Mouse (Mus musculus) lung, embryonic 15.5 days (tissue): ENCODE measurements around the gene Gtpbp1. TPM values are rescaled to one million over a fixed set of nuclear protein-coding genes. Genes with fewer than 3 reads are reported as not detected.

Experiments used
- ATAC-seq: fragments of 200-750 bp; cut with Nextera tagmentation; 2 replicates; pipeline ENCODE4 v1.8.0; 2017; ENCODE audit warnings: moderate number of reproducible peaks, borderline replicate concordance; ENCODE audit not compliant: low FRiP score, low TSS enrichment; ENCODE audit errors: extremely low read depth
- H3K27ac ChIP-seq: fragments of 300-500 bp; sonication (generic); 2 replicates; pipeline ENCODE4 v1.5.1; 2015; ENCODE audit warnings: moderate library complexity, mild to moderate bottlenecking, inconsistent platforms
- H3K27me3 ChIP-seq: fragments of 300-500 bp; sonication (generic); 2 replicates; pipeline ENCODE4 v1.6.1; 2015; ENCODE audit warnings: inconsistent platforms
- H3K36me3 ChIP-seq: fragments of 300-500 bp; sonication (generic); 2 replicates; pipeline ENCODE4 v1.6.1; 2015; ENCODE audit warnings: inconsistent platforms
- H3K4me1 ChIP-seq: fragments of 300-500 bp; sonication (generic); 2 replicates; pipeline ENCODE4 v1.6.1; 2015; ENCODE audit warnings: inconsistent platforms
- H3K4me2 ChIP-seq: fragments of 300-500 bp; sonication (generic); 2 replicates; pipeline ENCODE4 v1.6.1; 2015; ENCODE audit warnings: inconsistent platforms, mild to moderate bottlenecking, moderate library complexity
- H3K4me3 ChIP-seq: fragments of 300-500 bp; sonication (generic); 2 replicates; pipeline ENCODE4 v1.5.1; 2015; ENCODE audit warnings: mild to moderate bottlenecking, inconsistent platforms
- H3K9ac ChIP-seq: fragments of 300-500 bp; sonication (generic); 2 replicates; pipeline ENCODE4 v1.6.1; 2015; ENCODE audit warnings: inconsistent platforms
- H3K9me3 ChIP-seq: fragments of 300-500 bp; sonication (generic); 2 replicates; pipeline ENCODE4 v1.6.1; 2016; ENCODE audit warnings: inconsistent platforms
- WGBS: fragments of 180-500 bp; shearing (Covaris S2); methylation state at CpG from one replicate; pipeline ENCODE4 v1.1.7; 2015; 5-methylcytosine and 5-hydroxymethylcytosine counted together
- polyA plus RNA-seq: library from polyadenylated mRNA; unstranded; fragments of >200 nt; fragmentation: Nextera tagmentation; extraction: Ambion mirVana; gene quantifications from 2 replicates; pipeline ENCODE4 v1.2.1, GENCODE M21; 2015

Gtpbp1 gene
- polyA plus RNA-seq, 1 experiment from 2014 or later, result 34.4 TPM

- H3K4me1 ChIP-seq, result no peaks in the 10 kb centered on the region
- H3K4me2 ChIP-seq, result no peak overlapping the region
- no peaks in the 10 kb centered on the region for H3K9me3 ChIP-seq
- ATAC-seq, result no peak
- no peaks in the 10 kb centered on the region for H3K27me3 ChIP-seq
- no peak overlapping the region for H3K9ac ChIP-seq
- peaks cover 86% of the 10 kb centered on the region for H3K36me3 ChIP-seq
- no peak overlapping the region for H3K27ac ChIP-seq
- WGBS, result 84% methylated on average over 7 of the region's 7 CpGs
- H3K4me3 ChIP-seq, result no peak overlapping the region
Observed at GRCm38 (mm10) chr15:79731554-79731953, 40.9 kb downstream of the Gtpbp1 start.

GRCm38 (mm10) chr15:79733192-79733591 lies 42.5 kb downstream of the Gtpbp1 start:
- Histone ChIP-seq H3K4me3 (no peak overlapping the region), H3K9me3 (no peaks in the 10 kb centered on the region), H3K27me3 (no peaks in the 10 kb centered on the region), H3K4me2 (no peak overlapping the region), H3K4me1 (no peaks in the 10 kb centered on the region), H3K9ac (no peak overlapping the region), H3K36me3 (peaks cover 86% of the 10 kb centered on the region), H3K27ac (no peak overlapping the region)
- 95% methylated on average over 8 of the region's 8 CpGs for WGBS
- ATAC-seq, result no peak

- Histone ChIP-seq H3K4me1 (no peaks in the 10 kb centered on the region), H3K9me3 (no peaks in the 10 kb centered on the region), H3K4me2 (no peak overlapping the region), H3K36me3 (peaks cover 86% of the 10 kb centered on the region), H3K27me3 (no peaks in the 10 kb centered on the region), H3K4me3 (no peak overlapping the region), H3K27ac (no peak overlapping the region), H3K9ac (no peak overlapping the region)
- no peak for ATAC-seq
- 61% methylated on average over 4 of the region's 4 CpGs for WGBS
Observed at GRCm38 (mm10) chr15:79733640-79734039, 43.0 kb downstream of the Gtpbp1 start.

GRCm38 (mm10) chr15:79734311-79734710 lies 43.7 kb downstream of the Gtpbp1 start:
- Histone ChIP-seq H3K4me2 (no peak overlapping the region), H3K4me3 (no peak overlapping the region), H3K27ac (no peak overlapping the region), H3K4me1 (peaks cover 4% of the 10 kb centered on the region; the same call in 1 of the 2 replicates), H3K27me3 (no peaks in the 10 kb centered on the region), H3K36me3 (peaks cover 85% of the 10 kb centered on the region), H3K9me3 (no peaks in the 10 kb centered on the region), H3K9ac (no peak overlapping the region)
- WGBS, result 81% methylated on average over 8 of the region's 8 CpGs
- ATAC-seq, result no peak

- no peak for ATAC-seq
- peak overlapping the region; percentile 80; the same call in 1 of the 2 replicates for H3K9ac ChIP-seq
- 55% methylated on average over 3 of the region's 3 CpGs for WGBS
- H3K27ac ChIP-seq, result 0 out of 2 replicates have a peak overlapping the region, but pooled peaks have one; percentile 65
- peak overlapping the region; percentile 80 for H3K4me2 ChIP-seq
- H3K4me3 ChIP-seq, result peak overlapping the region; percentile 92
- H3K4me1 ChIP-seq, result peaks cover 36% of the 10 kb centered on the region
- no peaks in the 10 kb centered on the region for H3K9me3 ChIP-seq
- H3K36me3 ChIP-seq, result peaks cover 33% of the 10 kb centered on the region
- H3K27me3 ChIP-seq, result no peaks in the 10 kb centered on the region
Observed at GRCm38 (mm10) chr15:79740739-79741138, 50.1 kb downstream of the Gtpbp1 start.

- no peaks in the 10 kb centered on the region for H3K9me3 ChIP-seq
- peaks cover 30% of the 10 kb centered on the region for H3K36me3 ChIP-seq
- H3K4me2 ChIP-seq, result peak overlapping the region; percentile 80
- H3K4me3 ChIP-seq, result peak overlapping the region; percentile 92
- peaks cover 36% of the 10 kb centered on the region for H3K4me1 ChIP-seq
- no peak for ATAC-seq
- H3K27me3 ChIP-seq, result no peaks in the 10 kb centered on the region
- H3K27ac ChIP-seq, result peak overlapping the region; percentile 65
- peak overlapping the region; percentile 80 for H3K9ac ChIP-seq
- 6% methylated on average over 14 of the region's 14 CpGs for WGBS
Observed at GRCm38 (mm10) chr15:79741173-79741858, 50.7 kb downstream of the Gtpbp1 start.

DNA sequence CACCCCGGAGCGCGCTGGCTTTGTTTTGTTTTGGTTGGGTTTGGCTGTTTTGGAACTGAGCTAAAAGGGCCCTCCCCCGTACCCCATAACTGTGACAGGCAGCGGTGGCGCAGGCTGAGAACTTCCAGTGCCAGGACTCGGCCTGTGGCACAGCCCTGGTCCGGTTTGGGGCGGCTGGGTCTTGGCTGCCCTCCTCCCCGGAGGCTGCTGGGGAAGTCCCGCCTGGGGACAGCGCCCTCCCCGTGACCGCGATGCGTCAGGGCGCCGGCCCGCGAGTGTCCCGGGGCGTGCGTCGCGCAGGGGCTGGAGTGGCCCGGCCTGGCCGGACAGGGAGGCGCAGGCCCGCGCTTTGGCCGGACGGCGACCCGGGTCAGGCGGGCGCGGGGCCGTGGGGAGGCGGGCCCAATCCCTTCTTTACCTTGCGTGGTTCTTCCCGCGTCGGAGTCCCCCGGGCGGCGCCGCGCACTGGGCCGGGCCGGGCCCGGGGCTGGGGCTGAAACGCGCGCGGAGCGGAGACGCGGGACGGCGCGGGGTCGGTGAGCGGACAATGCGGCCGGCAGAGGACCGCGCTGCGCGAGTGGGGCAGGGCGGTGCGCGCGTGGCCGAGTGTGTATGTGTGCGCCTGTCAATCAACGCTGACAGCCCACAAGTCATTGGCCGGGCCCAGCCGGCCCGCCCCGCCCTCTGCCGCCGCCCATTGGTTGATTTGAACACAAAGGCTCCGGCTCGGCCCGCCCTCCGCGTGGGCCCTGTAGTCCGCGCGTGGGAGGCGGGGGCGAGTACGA lies 51.5 kb downstream of the Gtpbp1 start, which contains the start of gene Sun2:
Gene Sun2, minus strand, starts transcription at position 616 of the 785 bp plus-strand sequence.
- Histone ChIP-seq H3K4me2 (peak within 1 kb of the TSS; percentile 80), H3K9ac (peak within 1 kb of the TSS; percentile 80), H3K27ac (peak within 1 kb of the TSS; percentile 65), H3K4me3 (peak within 1 kb of the TSS; percentile 92), H3K27me3 (no peaks in the 10 kb centered on the region), H3K4me1 (peaks cover 36% of the 10 kb centered on the region), H3K36me3 (peaks cover 23% of the 10 kb centered on the region), H3K9me3 (no peaks in the 10 kb centered on the region)
- WGBS, result 1% methylated on average over 87 of the region's 93 CpGs
- ATAC-seq, result peak; percentile 94

DNA sequence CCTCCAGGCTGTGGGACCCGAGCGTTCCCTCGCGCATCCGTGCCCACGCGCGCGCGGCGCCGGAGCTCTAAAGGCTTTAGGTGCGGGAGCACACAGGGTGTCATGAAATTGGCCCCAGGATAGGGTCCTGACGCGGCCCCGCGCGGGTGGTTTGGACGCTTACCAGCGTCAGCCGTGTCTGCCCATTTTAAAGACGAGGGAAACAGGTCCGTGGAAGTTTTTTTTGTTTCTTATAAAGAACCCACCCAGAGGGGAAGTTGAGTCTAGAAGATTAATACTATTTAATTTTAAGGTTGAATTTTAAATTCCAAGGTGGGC lies 52.0 kb downstream of the Gtpbp1 start:
- under 1% methylated on average over 23 of the region's 23 CpGs for WGBS
- peaks cover 17% of the 10 kb centered on the region for H3K36me3 ChIP-seq
- H3K4me2 ChIP-seq, result peak overlapping the region; percentile 80
- H3K4me1 ChIP-seq, result peaks cover 36% of the 10 kb centered on the region
- H3K9me3 ChIP-seq, result no peaks in the 10 kb centered on the region
- no peaks in the 10 kb centered on the region for H3K27me3 ChIP-seq
- peak overlapping the region; percentile 92 for H3K4me3 ChIP-seq
- ATAC-seq, result peak; percentile 15; the same call in 1 of the 2 replicates
- peak overlapping the region; percentile 80 for H3K9ac ChIP-seq
- H3K27ac ChIP-seq, result no peak overlapping the region

DNA sequence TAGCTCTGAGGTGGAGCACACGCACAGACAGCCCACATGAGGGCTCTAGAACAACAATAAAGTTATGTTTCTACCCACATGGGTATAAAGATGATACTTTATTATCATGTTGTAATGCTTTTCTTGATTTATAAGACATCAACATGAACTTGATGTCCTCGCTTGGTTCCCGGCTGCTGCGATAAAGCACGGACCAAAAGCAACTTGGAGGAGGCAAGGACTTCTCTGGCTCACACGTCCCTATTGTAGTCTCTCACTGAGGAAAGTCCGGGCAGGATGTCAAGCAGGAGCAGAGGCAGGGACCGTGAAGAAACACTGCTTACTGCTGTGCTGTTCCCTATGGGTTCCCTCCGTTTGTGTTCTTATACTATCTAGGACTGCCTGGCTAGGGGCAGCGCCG lies 53.4 kb downstream of the Gtpbp1 start:
- 88% methylated on average over 11 of the region's 11 CpGs for WGBS
- Histone ChIP-seq H3K9me3 (no peaks in the 10 kb centered on the region), H3K36me3 (0 out of 2 replicates have a peak, but pooled peaks cover 5% of the 10 kb centered on the region), H3K4me2 (no peak overlapping the region), H3K27ac (no peak overlapping the region), H3K4me3 (no peak overlapping the region), H3K9ac (no peak overlapping the region), H3K4me1 (peaks cover 36% of the 10 kb centered on the region), H3K27me3 (no peaks in the 10 kb centered on the region)
- no peak for ATAC-seq

- no peaks in the 10 kb centered on the region for H3K36me3 ChIP-seq
- no peaks in the 10 kb centered on the region for H3K27me3 ChIP-seq
- no peak overlapping the region for H3K9ac ChIP-seq
- no peak for ATAC-seq
- H3K4me1 ChIP-seq, result peaks cover 28% of the 10 kb centered on the region
- H3K27ac ChIP-seq, result no peak overlapping the region
- H3K9me3 ChIP-seq, result no peaks in the 10 kb centered on the region
- WGBS, result 69% methylated on average over 8 of the region's 8 CpGs
- H3K4me2 ChIP-seq, result no peak overlapping the region
- H3K4me3 ChIP-seq, result no peak overlapping the region
Observed at GRCm38 (mm10) chr15:79744742-79745141, 54.1 kb downstream of the Gtpbp1 start.

GRCm38 (mm10) chr15:79745312-79745711 lies 54.7 kb downstream of the Gtpbp1 start:
- H3K9ac ChIP-seq, result no peak overlapping the region

DNA sequence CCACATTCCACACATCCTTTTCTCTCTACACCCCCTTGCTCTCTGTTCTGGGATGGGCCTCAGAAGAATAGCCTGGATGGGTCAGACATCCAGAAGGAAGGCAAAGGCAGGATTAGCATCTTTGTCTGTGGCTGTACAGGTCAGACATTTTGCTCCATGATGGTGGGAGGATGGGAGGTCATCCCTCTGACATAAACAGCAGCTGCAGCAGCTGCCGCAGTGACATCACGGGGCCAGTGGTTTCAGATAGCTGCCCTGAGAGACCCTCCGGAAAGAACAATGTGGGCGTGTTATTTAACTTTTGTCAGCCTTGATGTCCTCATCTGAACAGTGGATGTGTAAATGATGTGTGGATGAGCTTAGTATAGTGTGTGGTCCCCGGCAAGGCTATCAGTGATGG lies 55.2 kb downstream of the Gtpbp1 start:
- Histone ChIP-seq H3K27ac (no peak overlapping the region), H3K27me3 (no peaks in the 10 kb centered on the region), H3K9ac (no peak overlapping the region), H3K4me2 (no peak overlapping the region), H3K4me1 (peaks cover 17% of the 10 kb centered on the region), H3K9me3 (no peaks in the 10 kb centered on the region), H3K4me3 (no peak overlapping the region), H3K36me3 (no peaks in the 10 kb centered on the region)
- 66% methylated on average over 5 of the region's 5 CpGs for WGBS
- ATAC-seq, result no peak

More at GRCm38 (mm10) chr15:79745312-79745711, 54.7 kb downstream of the Gtpbp1 start:
- ATAC-seq, result no peak
- 72% methylated on average over 10 of the region's 10 CpGs for WGBS
- H3K4me2 ChIP-seq, result no peak overlapping the region
- peaks cover 22% of the 10 kb centered on the region for H3K4me1 ChIP-seq
- no peaks in the 10 kb centered on the region for H3K27me3 ChIP-seq
- H3K9me3 ChIP-seq, result no peaks in the 10 kb centered on the region
- H3K4me3 ChIP-seq, result no peak overlapping the region
- H3K36me3 ChIP-seq, result no peaks in the 10 kb centered on the region
- no peak overlapping the region for H3K27ac ChIP-seq
